Mouse (Mus musculus): ENCODE results near the gene Rnf180.

DNA sequence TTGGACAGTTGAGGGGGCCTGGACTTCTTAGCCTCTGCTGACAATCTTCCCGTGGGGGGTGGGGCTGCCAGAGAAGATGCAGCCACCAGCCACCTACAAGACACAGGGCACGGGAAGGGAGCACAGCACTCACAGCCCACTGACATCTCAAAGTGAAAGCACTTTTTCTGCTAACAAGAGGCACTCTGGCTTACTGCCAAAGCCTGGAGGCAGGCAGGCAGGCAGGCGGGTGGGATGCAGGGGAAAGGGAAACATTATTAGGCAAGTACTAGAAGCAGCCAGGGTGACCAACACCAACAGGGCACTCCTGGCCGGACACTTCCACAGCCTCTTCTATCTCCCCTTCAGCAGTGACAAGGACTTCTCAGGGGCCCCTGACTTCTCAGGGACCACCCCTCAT, 2.8 kb downstream of the Rnf180 start:
- TF ChIP-seq POLR2A (IDR thresholded peaks at IDR 0.05; ENCODE audit: extremely low read depth, insufficient read depth, low read length): no peak
- no peak for TF ChIP-seq CTCF (IDR thresholded peaks at IDR 0.05; ENCODE audit: low read depth, low read length)
